Mouse (Mus musculus): Measurements from ENCODE around the gene Itgb2. TPM values are rescaled to one million over a fixed set of nuclear protein-coding genes. Genes with fewer than 3 reads are reported as not detected.
A peak's percentile ranks its signal among the peaks of the same experiment; 100 is the strongest.

The Itgb2 gene
- polyA plus RNA-seq, 1 experiment from 2014 or later, result 0.59 TPM

DNA sequence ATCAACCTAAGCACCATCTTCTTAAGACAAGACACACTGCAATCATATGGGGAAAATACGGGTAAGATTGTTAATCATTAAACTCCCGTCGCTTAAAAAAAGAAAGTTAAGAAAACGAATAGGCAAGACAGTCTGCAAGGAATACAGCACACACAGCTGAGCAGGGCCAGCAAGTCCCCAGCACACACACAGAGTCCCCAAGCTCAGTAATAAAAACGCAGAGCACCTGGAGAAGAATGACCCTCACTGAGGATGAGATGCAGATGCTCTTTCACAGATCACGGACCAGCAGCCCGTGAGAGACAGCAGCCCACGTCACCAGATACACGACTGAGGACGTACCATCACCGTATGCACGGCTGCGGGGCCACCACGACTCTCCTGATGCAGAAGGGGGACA is 29.4 kb upstream of the Itgb2 start:
- Histone ChIP-seq H3K27ac (ENCODE audit: low read length) (no peak overlapping the region), H3K36me3 (ENCODE audit: control insufficient read depth, insufficient read depth, low read length) (peaks cover 14% of the 10 kb centered on the region; the same call in 1 of the 2 replicates), H3K4me2 (ENCODE audit: low read length) (no peak overlapping the region), H3K9ac (ENCODE audit: low read depth, low read length) (no peak overlapping the region), H3K27me3 (ENCODE audit: control insufficient read depth, insufficient read depth, low read depth, low read length) (no peaks in the 10 kb centered on the region), H3K4me3 (ENCODE audit: low read depth, low read length) (no peak overlapping the region), H3K4me1 (ENCODE audit: control insufficient read depth, insufficient read depth, low read length) (no peaks in the 10 kb centered on the region), H3K9me3 (replicated peaks; ENCODE audit: control insufficient read depth, low read length, poor library complexity, severe bottlenecking) (no peaks in the 10 kb centered on the region)
- no peak for ATAC-seq
- WGBS, result 93% methylated on average over 14 of the region's 14 CpGs

DNA sequence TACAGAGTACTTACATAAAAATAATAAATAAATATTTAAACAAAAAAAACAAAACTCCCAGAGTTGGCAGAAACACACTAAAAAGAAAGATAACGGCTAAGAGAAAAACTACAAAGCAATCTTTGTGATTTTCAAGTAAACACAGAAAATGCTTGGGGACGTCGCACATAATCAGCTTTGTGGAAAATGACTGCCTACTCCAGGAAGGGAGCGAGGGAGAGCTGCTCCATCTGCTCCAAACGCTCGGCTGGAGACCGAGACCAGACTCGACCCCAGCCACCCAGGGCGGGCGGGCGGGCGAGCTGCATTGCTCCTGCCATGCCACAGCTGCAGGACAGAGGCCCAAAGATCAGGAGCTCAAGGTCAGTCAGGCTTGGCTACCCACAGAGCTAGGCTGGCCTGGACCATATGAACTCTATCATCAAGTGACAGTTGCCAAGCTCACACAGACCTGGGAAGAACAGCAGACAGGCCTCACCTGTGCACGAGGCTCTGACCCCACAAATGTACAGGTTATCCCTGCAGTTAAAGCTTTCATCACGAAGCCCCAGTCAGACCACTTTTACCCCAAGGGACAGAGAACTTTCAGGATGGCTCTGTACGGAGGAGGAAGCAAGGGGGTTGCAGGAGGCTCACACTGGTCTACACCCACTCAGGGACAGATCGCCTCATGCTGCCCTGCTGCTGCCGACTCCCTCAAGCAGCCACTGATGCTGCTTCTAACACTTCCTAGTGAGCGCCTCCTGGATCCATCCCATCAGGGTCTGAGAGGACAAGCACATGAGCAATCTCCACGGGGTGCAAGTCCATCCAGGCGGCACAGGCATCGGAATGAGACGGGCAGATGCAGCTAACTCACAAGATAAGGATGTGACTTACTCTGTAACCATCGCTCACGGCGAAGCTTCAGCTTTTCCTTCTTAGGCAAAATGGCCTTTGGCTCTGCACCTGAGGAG is 26.8 kb upstream of the Itgb2 start:
- no peak for ATAC-seq
- no peaks in the 10 kb centered on the region for H3K27me3 ChIP-seq (ENCODE audit: control insufficient read depth, insufficient read depth, low read depth, low read length)
- no peak overlapping the region for H3K4me3 ChIP-seq (ENCODE audit: low read depth, low read length)
- 89% methylated on average over 25 of the region's 25 CpGs for WGBS
- peaks cover 18% of the 10 kb centered on the region; the same call in 1 of the 2 replicates for H3K36me3 ChIP-seq (ENCODE audit: control insufficient read depth, insufficient read depth, low read length)
- no peaks in the 10 kb centered on the region for H3K9me3 ChIP-seq (replicated peaks; ENCODE audit: control insufficient read depth, low read length, poor library complexity, severe bottlenecking)
- H3K4me2 ChIP-seq (ENCODE audit: low read length), result no peak overlapping the region
- no peak overlapping the region for H3K27ac ChIP-seq (ENCODE audit: low read length)
- no peaks in the 10 kb centered on the region for H3K4me1 ChIP-seq (ENCODE audit: control insufficient read depth, insufficient read depth, low read length)
- no peak overlapping the region for H3K9ac ChIP-seq (ENCODE audit: low read depth, low read length)

DNA sequence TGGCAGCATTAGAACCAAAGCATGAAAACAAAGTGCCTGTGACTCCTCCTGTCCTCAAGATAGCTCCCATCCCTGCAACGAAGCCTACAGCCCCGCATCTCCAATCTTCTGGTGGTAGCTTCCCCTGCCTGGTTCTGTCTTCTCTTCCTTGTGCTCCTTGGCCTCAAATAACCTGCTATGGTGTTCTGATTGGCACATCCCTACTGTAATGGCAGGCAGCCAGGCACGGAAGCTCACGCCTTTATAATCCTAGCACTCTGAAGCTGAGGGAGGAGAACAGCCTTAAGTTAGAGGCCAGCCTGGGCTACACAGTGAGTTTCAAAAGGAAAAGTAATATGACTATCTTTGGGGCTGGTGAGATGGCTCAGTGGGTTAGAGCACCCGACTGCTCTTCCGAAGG is 25.9 kb upstream of the Itgb2 start:
- Histone ChIP-seq H3K4me1 (ENCODE audit: control insufficient read depth, insufficient read depth, low read length) (no peaks in the 10 kb centered on the region), H3K4me2 (ENCODE audit: low read length) (no peak overlapping the region), H3K36me3 (ENCODE audit: control insufficient read depth, insufficient read depth, low read length) (peaks cover 18% of the 10 kb centered on the region; the same call in 1 of the 2 replicates), H3K4me3 (ENCODE audit: low read depth, low read length) (no peak overlapping the region), H3K27me3 (ENCODE audit: control insufficient read depth, insufficient read depth, low read depth, low read length) (no peaks in the 10 kb centered on the region), H3K27ac (ENCODE audit: low read length) (no peak overlapping the region), H3K9ac (ENCODE audit: low read depth, low read length) (no peak overlapping the region), H3K9me3 (replicated peaks; ENCODE audit: control insufficient read depth, low read length, poor library complexity, severe bottlenecking) (no peaks in the 10 kb centered on the region)
- no peak for ATAC-seq
- WGBS, result 93% methylated on average over 6 of the region's 6 CpGs

DNA sequence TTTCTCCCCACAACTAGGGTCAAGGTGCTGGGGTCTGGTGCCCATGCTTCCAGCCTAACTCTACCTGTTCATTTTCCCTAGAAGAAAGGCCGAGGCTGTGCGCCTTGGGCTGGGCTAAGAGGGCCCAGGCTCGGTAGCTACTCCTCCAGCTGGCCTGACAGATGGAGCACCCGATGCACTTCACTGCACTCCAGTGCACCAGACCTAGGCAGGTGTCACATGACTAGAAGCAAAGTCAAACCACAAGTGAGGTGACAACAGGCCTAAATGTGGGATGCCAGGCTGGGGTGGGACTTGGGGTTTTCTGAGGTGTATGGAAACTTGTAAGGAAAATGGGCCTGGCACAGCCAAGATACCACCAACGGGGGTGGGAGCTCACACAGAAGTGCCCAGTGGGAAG is 23.5 kb upstream of the Itgb2 start:
- H3K27me3 ChIP-seq (ENCODE audit: control insufficient read depth, insufficient read depth, low read depth, low read length), result no peaks in the 10 kb centered on the region
- H3K36me3 ChIP-seq (ENCODE audit: control insufficient read depth, insufficient read depth, low read length), result peaks cover 18% of the 10 kb centered on the region; the same call in 1 of the 2 replicates
- H3K27ac ChIP-seq (ENCODE audit: low read length), result no peak overlapping the region
- WGBS, result 85% methylated on average over 5 of the region's 5 CpGs
- no peak overlapping the region for H3K9ac ChIP-seq (ENCODE audit: low read depth, low read length)
- peaks cover 5% of the 10 kb centered on the region; the same call in 1 of the 2 replicates for H3K4me1 ChIP-seq (ENCODE audit: control insufficient read depth, insufficient read depth, low read length)
- no peaks in the 10 kb centered on the region for H3K9me3 ChIP-seq (replicated peaks; ENCODE audit: control insufficient read depth, low read length, poor library complexity, severe bottlenecking)
- no peak overlapping the region for H3K4me3 ChIP-seq (ENCODE audit: low read depth, low read length)
- no peak overlapping the region for H3K4me2 ChIP-seq (ENCODE audit: low read length)
- ATAC-seq, result no peak

DNA sequence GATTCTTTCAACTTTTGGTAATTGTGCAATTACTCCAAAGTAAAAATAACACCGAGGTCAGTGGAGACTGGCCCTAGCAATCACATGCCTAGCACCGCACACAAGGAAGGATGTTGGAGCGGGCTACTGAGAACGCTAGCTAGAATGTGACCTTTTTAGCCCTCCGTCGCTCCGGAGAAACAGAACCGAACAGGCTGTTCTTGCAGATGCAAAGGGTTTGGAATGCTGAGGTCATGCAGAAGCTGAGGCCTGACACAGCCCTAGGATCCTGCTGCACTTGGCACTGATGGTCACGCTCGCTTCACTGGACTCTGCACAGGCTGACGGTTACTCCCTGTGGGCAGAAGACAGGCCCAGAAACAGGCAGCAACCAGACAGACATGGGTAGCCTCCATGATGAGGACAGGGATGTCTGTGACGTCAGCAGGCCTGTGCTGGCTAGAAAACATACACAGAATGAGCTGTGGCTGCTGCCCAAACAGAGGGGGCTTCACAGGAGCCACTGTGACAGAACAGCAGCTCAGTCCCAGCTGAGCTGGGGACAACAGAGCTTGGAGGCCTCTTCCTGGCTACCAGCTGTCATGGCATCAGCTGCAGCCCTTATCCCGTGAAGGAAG is 23.0 kb upstream of the Itgb2 start:
- H3K9me3 ChIP-seq (replicated peaks; ENCODE audit: control insufficient read depth, low read length, poor library complexity, severe bottlenecking), result no peaks in the 10 kb centered on the region
- H3K9ac ChIP-seq (ENCODE audit: low read depth, low read length), result no peak overlapping the region
- no peak overlapping the region for H3K27ac ChIP-seq (ENCODE audit: low read length)
- no peak for ATAC-seq
- H3K4me2 ChIP-seq (ENCODE audit: low read length), result no peak overlapping the region
- 88% methylated on average over 13 of the region's 13 CpGs for WGBS
- H3K36me3 ChIP-seq (ENCODE audit: control insufficient read depth, insufficient read depth, low read length), result peaks cover 18% of the 10 kb centered on the region; the same call in 1 of the 2 replicates
- no peak overlapping the region for H3K4me3 ChIP-seq (ENCODE audit: low read depth, low read length)
- H3K4me1 ChIP-seq (ENCODE audit: control insufficient read depth, insufficient read depth, low read length), result peaks cover 5% of the 10 kb centered on the region; the same call in 1 of the 2 replicates
- H3K27me3 ChIP-seq (ENCODE audit: control insufficient read depth, insufficient read depth, low read depth, low read length), result no peaks in the 10 kb centered on the region

DNA sequence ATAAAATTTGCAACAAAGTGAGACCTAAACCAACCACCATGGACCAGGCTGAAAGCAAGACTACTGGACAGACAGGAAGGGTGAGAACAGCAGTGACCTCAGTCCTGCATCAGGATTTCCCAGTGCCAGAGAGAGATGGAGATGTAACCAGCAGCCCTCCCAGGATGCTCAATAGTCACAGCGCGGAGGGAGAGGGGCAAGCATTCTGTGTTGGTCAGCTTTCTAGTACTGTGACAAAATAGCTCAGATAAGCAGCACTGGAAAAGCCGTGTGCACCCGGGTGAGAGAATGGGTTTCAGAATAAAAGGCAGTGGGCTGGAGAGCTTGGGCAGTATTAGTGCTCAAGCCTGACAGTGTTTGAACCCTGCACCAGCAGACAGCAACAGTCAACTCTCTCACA is 22.3 kb upstream of the Itgb2 start:
- 90% methylated on average over 4 of the region's 4 CpGs for WGBS
- peaks cover 22% of the 10 kb centered on the region for H3K36me3 ChIP-seq (ENCODE audit: control insufficient read depth, insufficient read depth, low read length)
- H3K27me3 ChIP-seq (ENCODE audit: control insufficient read depth, insufficient read depth, low read depth, low read length), result no peaks in the 10 kb centered on the region
- H3K9ac ChIP-seq (ENCODE audit: low read depth, low read length), result no peak overlapping the region
- no peak overlapping the region for H3K27ac ChIP-seq (ENCODE audit: low read length)
- no peak overlapping the region for H3K4me2 ChIP-seq (ENCODE audit: low read length)
- H3K4me1 ChIP-seq (ENCODE audit: control insufficient read depth, insufficient read depth, low read length), result peaks cover 5% of the 10 kb centered on the region; the same call in 1 of the 2 replicates
- H3K9me3 ChIP-seq (replicated peaks; ENCODE audit: control insufficient read depth, low read length, poor library complexity, severe bottlenecking), result no peaks in the 10 kb centered on the region
- no peak overlapping the region for H3K4me3 ChIP-seq (ENCODE audit: low read depth, low read length)
- no peak for ATAC-seq

DNA sequence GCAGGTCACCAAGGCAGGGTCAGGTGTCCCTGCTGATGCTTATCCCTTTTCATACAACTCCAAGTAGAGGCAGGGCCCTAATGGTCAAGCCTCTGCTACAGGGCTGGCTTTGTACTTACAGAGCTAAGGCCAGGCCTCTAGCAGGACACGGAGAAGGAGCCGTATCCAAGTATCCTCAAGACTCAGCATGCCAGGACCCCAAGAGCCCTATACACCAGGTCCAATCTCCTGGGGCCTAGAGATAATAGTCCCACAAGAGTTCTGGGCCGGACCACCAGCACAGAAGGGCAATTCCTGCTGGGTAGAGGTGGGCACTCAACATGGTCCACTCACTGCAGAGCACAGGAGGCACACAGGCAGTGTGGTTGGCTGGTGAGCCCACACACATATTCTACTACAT is 21.3 kb upstream of the Itgb2 start:
- peaks cover 15% of the 10 kb centered on the region for H3K36me3 ChIP-seq (ENCODE audit: control insufficient read depth, insufficient read depth, low read length)
- 95% methylated on average over 3 of the region's 3 CpGs for WGBS
- no peak for ATAC-seq

DNA sequence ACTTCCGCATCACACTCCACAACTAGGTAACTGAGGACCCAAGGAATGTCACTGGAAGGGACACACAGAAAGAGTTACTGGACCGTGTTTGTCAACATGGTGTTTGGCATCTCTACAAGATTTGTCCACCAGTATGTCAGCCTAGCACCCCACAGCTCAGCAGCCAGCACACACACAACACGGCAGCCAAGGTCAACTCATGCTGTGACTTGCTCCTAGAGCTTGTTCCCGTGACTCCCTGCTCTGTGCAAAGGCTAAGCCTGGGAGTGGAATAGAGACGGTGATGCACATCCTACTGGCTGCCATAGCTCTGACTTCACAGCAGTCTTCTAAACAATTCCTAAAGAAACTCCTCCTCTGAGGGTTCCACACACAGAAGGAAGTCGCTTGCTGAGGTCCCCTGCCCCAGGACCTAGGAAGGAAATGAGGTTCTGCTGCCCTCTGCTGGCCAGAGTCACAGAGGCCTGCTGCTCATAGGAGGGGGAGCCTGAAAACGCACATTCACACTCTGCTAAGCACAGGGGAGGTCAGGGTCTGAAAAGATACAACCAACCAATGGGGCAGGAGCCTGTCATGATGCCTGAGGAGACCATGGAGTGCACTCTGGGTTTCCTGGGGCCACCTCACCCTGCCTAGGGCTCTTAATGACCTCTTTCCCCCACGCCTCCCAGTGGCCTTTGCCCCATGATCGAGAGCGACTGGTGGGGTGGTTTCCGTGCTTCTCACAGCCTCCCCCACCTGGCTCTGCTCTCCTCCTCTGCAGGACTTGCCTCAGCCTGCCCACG is 20.5 kb upstream of the Itgb2 start:
- Histone ChIP-seq H3K9me3 (replicated peaks; ENCODE audit: control insufficient read depth, low read length, poor library complexity, severe bottlenecking) (no peaks in the 10 kb centered on the region), H3K4me2 (ENCODE audit: low read length) (no peak overlapping the region), H3K9ac (ENCODE audit: low read depth, low read length) (peak overlapping the region; percentile 30; the same call in 1 of the 2 replicates), H3K27ac (ENCODE audit: low read length) (no peak overlapping the region), H3K4me1 (ENCODE audit: control insufficient read depth, insufficient read depth, low read length) (peaks cover 8% of the 10 kb centered on the region), H3K4me3 (ENCODE audit: low read depth, low read length) (no peak overlapping the region), H3K36me3 (ENCODE audit: control insufficient read depth, insufficient read depth, low read length) (peaks cover 14% of the 10 kb centered on the region), H3K27me3 (ENCODE audit: control insufficient read depth, insufficient read depth, low read depth, low read length) (no peaks in the 10 kb centered on the region)
- 37% methylated on average over 12 of the region's 12 CpGs for WGBS
- ATAC-seq, result peak; percentile 87

More for the DNA sequence above, 21.3 kb upstream of the Itgb2 start:
- Histone ChIP-seq H3K4me3 (ENCODE audit: low read depth, low read length) (no peak overlapping the region), H3K9ac (ENCODE audit: low read depth, low read length) (no peak overlapping the region), H3K4me1 (ENCODE audit: control insufficient read depth, insufficient read depth, low read length) (peaks cover 5% of the 10 kb centered on the region; the same call in 1 of the 2 replicates), H3K4me2 (ENCODE audit: low read length) (no peak overlapping the region), H3K27ac (ENCODE audit: low read length) (no peak overlapping the region), H3K27me3 (ENCODE audit: control insufficient read depth, insufficient read depth, low read depth, low read length) (no peaks in the 10 kb centered on the region), H3K9me3 (replicated peaks; ENCODE audit: control insufficient read depth, low read length, poor library complexity, severe bottlenecking) (no peaks in the 10 kb centered on the region)

Measured in midbrain, embryonic 16.5 days (tissue).